Mouse (Mus musculus): ENCODE results near the gene Zfp946. TPM values are rescaled to one million over a fixed set of nuclear protein-coding genes. Genes with fewer than 3 reads are reported as not detected.
A peak's percentile ranks its signal among the peaks of the same experiment; 100 is the strongest.

Gene Zfp946
- polyA plus RNA-seq (2015; fragmentation: Nextera tagmentation; extraction: Ambion mirVana), result 34.4 and 35.8 TPM in 2 replicates

DNA sequence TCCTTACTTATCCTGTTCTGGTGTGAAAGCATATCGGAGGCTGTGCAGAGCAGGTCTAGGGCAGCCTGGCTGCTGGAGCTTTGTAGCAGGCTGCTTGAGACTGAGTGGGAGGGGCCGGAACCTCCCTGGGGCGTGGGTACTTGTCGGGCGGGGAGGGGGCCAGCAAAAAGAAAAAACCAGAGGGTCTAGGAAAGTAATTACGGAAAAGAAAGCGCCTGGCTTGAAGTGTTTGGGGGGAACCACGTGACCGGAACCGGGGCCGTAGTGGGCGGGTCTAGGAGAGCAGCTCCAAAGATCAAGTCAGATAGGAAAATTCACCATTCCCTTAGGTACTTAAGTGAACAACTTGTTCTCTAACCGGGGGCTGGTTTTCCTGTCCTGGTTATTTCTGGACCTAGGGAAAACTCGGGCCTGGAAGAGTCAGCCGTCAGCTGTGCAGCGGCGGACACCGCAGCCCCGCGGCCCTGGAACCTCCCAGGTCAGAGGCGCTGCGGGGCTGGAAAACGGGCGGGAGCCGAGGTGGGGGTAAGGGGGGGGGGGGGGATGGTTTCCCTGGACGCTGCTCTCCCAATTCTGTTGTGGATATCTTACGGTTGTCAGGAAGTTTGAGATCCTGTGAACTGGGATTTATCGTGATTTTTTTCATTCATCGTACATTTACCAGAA, at the start of gene Zfp946:
TSS of gene Zfp946 (plus strand) at position 271 of the 666 bp plus-strand sequence.
- peak; percentile 97 for ATAC-seq
- Histone ChIP-seq H3K4me2 (ENCODE audit: low read length) (peak within 1 kb of the TSS; percentile 79), H3K4me1 (ENCODE audit: control insufficient read depth, insufficient read depth, low read depth, low read length) (peaks cover 15% of the 10 kb centered on the region), H3K9ac (ENCODE audit: low read depth, low read length) (peak within 1 kb of the TSS; percentile 80), H3K4me3 (ENCODE audit: low read length) (peak within 1 kb of the TSS; percentile 60), H3K27ac (ENCODE audit: low read depth, low read length) (peak within 1 kb of the TSS; percentile 76), H3K9me3 (ENCODE audit: control insufficient read depth, low read length) (no peaks in the 10 kb centered on the region), H3K27me3 (replicated peaks; ENCODE audit: control insufficient read depth, insufficient read depth, low read length) (no peaks in the 10 kb centered on the region), H3K36me3 (ENCODE audit: control insufficient read depth, insufficient read depth, low read length) (no peaks in the 10 kb centered on the region)
- WGBS, result under 1% methylated on average over 29 of the region's 29 CpGs

DNA sequence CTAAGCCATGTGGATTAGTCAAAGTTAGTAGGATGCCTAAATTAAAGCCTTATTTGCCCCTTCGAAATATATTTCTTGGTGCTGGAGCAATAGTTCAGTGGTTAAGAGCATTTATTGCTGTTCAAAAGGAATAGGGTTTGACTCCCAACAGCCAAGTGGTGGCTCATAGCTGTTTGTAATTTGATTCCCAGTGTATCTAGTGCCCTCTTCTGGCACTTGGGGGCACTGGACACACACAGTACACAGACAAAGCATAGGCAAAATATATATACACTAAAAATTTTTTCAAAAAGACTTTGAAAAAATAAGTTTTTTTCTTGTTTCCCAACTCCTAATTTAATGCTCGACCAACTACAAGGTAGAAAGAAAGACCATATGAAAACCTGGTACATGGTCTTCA, 13.3 kb upstream of the Zfp946 start:
- Histone ChIP-seq H3K36me3 (ENCODE audit: control insufficient read depth, insufficient read depth, low read length) (no peaks in the 10 kb centered on the region), H3K4me1 (ENCODE audit: control insufficient read depth, insufficient read depth, low read depth, low read length) (no peaks in the 10 kb centered on the region), H3K9me3 (ENCODE audit: control insufficient read depth, low read length) (no peaks in the 10 kb centered on the region), H3K27ac (ENCODE audit: low read depth, low read length) (no peak overlapping the region), H3K27me3 (replicated peaks; ENCODE audit: control insufficient read depth, insufficient read depth, low read length) (no peaks in the 10 kb centered on the region), H3K4me3 (ENCODE audit: low read length) (no peak overlapping the region), H3K9ac (ENCODE audit: low read depth, low read length) (no peak overlapping the region), H3K4me2 (ENCODE audit: low read length) (no peak overlapping the region)
- no peak for ATAC-seq
- WGBS, result 82% methylated on average over 2 of the region's 2 CpGs

DNA sequence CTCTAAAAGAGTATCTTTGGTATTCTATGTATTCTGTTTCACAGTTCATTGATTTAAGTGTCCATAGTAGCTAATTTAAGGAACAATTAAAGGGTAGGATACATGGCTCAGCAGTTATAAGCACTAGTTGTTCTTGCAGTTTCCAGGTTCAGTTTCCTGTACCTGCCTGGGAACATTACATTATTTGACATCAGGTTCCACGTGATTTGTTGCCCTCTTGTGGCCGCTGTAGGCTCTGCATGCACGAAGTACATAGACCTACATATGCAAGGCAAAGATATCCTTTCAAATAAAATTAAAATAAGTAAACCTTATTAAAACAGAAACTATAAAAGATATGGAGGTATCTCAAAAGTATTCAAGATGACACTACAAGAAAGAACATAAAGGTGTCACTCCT, 6.5 kb upstream of the Zfp946 start:
- 0% methylated on average over 3 of the region's 3 CpGs for WGBS

DNA sequence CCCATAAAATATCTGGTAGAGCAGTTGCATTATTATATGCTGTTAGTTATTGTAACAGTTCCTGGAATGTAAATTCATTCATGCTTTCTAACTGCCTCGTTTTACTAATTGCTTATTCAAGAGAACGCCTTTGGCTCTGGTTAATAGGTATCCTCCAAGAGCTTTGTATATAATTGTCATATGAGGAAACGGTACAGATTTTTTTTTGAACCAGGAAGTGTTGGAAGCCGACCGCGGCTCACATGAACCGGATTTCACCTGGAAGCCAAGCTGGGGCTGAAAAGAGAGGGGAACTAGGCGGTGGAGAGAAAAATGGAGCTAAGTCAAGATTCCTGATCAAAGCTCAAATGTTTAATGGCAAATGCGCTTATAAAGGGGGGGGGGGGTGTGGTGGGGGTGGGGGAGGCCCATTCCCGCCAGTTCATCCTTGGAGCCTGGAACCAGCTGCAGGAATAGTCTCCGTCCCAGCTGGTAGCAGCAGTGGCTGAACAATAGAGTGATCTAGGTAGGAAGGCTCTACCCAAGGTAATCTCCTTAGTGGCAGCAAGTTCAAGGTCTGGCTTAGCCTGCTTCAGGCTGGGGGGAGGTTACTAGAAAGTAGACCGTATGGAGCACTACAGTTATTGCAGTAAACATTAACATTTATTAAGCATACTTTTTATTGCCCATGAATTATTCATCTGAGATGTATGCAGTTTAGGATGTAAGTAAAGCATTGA, 773 bp downstream of the Zfp946 start:
- ATAC-seq, result peak; percentile 27; the same call in 1 of the 2 replicates
- peak overlapping the region; percentile 76 for H3K27ac ChIP-seq (ENCODE audit: low read depth, low read length)
- H3K27me3 ChIP-seq (replicated peaks; ENCODE audit: control insufficient read depth, insufficient read depth, low read length), result no peaks in the 10 kb centered on the region
- H3K4me1 ChIP-seq (ENCODE audit: control insufficient read depth, insufficient read depth, low read depth, low read length), result peaks cover 15% of the 10 kb centered on the region
- H3K4me2 ChIP-seq (ENCODE audit: low read length), result peak overlapping the region; percentile 79
- peak overlapping the region; percentile 80 for H3K9ac ChIP-seq (ENCODE audit: low read depth, low read length)
- peak overlapping the region; percentile 60 for H3K4me3 ChIP-seq (ENCODE audit: low read length)
- H3K36me3 ChIP-seq (ENCODE audit: control insufficient read depth, insufficient read depth, low read length), result no peaks in the 10 kb centered on the region
- 2% methylated on average over 12 of the region's 12 CpGs for WGBS
- no peaks in the 10 kb centered on the region for H3K9me3 ChIP-seq (ENCODE audit: control insufficient read depth, low read length)

More for the DNA sequence above, 6.5 kb upstream of the Zfp946 start:
- Histone ChIP-seq H3K4me2 (ENCODE audit: low read length) (no peak overlapping the region), H3K27ac (ENCODE audit: low read depth, low read length) (no peak overlapping the region), H3K4me1 (ENCODE audit: control insufficient read depth, insufficient read depth, low read depth, low read length) (no peaks in the 10 kb centered on the region), H3K36me3 (ENCODE audit: control insufficient read depth, insufficient read depth, low read length) (no peaks in the 10 kb centered on the region), H3K9me3 (ENCODE audit: control insufficient read depth, low read length) (no peaks in the 10 kb centered on the region), H3K27me3 (replicated peaks; ENCODE audit: control insufficient read depth, insufficient read depth, low read length) (no peaks in the 10 kb centered on the region; the same call in 1 of the 2 replicates), H3K9ac (ENCODE audit: low read depth, low read length) (no peak overlapping the region), H3K4me3 (ENCODE audit: low read length) (no peak overlapping the region)
- peak; percentile 73 for ATAC-seq

DNA sequence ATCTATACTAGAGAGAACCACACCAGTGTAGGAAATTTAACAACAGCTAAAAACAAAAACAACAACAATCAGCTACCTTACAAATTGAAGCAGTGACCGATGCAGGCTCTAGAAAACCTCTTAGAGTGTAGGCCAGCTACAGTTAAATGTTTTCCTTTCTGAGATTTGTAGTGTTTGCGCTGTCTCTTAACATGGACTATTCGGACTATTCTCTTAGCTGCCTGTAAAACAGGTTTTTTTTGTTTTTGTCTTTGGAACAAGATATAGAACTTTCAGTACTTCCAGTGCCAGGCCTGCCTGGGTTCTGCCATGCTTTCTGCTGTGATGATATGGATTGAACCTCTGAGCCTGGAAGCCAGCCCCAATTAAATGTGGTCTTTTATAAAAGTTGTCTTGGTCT, 23.7 kb downstream of the Zfp946 start:
- Histone ChIP-seq H3K4me1 (ENCODE audit: control insufficient read depth, insufficient read depth, low read depth, low read length) (no peaks in the 10 kb centered on the region), H3K4me3 (ENCODE audit: low read length) (no peak overlapping the region), H3K9ac (ENCODE audit: low read depth, low read length) (no peak overlapping the region), H3K27me3 (replicated peaks; ENCODE audit: control insufficient read depth, insufficient read depth, low read length) (no peaks in the 10 kb centered on the region), H3K36me3 (ENCODE audit: control insufficient read depth, insufficient read depth, low read length) (peaks cover 24% of the 10 kb centered on the region), H3K9me3 (ENCODE audit: control insufficient read depth, low read length) (peaks cover 8% of the 10 kb centered on the region), H3K4me2 (ENCODE audit: low read length) (no peak overlapping the region), H3K27ac (ENCODE audit: low read depth, low read length) (no peak overlapping the region)
- ATAC-seq, result no peak
- WGBS, result 100% methylated on average over 3 of the region's 3 CpGs

DNA sequence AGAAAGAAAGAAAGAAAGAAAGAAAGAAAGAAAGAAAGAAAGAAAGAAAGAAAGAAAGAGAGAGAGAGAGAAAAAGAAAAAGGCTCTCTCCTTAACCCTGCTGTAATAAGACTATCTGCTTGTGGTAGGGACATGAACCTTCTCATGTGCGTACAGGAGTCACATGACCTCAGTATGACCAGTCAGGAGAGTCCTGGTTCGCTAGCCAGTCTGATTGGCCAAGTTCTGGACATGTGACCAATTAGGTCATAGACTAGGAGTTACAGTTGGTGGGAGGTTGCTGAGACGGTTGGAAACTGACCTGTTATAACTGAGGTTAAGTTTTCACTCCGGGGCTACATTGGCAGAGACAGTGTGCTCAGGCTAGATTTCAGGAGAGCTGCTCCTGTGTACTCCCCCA, 73.1 kb downstream of the Zfp946 start:
- no peak for ATAC-seq
- 79% methylated on average over 4 of the region's 4 CpGs for WGBS
- no peak overlapping the region for H3K27ac ChIP-seq (ENCODE audit: low read depth, low read length)

More for the DNA sequence above, 73.1 kb downstream of the Zfp946 start:
- Histone ChIP-seq H3K9me3 (ENCODE audit: control insufficient read depth, low read length) (peaks cover 9% of the 10 kb centered on the region; the same call in 1 of the 2 replicates), H3K36me3 (ENCODE audit: control insufficient read depth, insufficient read depth, low read length) (no peaks in the 10 kb centered on the region), H3K4me3 (ENCODE audit: low read length) (no peak overlapping the region), H3K4me1 (ENCODE audit: control insufficient read depth, insufficient read depth, low read depth, low read length) (no peaks in the 10 kb centered on the region), H3K9ac (ENCODE audit: low read depth, low read length) (no peak overlapping the region), H3K4me2 (ENCODE audit: low read length) (no peak overlapping the region), H3K27me3 (replicated peaks; ENCODE audit: control insufficient read depth, insufficient read depth, low read length) (no peaks in the 10 kb centered on the region)

Other genes starting within 250 kb of the Zfp946 start
- gene Zfp994, start 198.6 kb upstream of the Zfp946 start, polyA plus RNA-seq (2015; fragmentation: Nextera tagmentation; extraction: Ambion mirVana), result 3.6 and 4.2 TPM in 2 replicates
- gene CT030661.1, start 109.4 kb upstream of the Zfp946 start, polyA plus RNA-seq (2015; fragmentation: Nextera tagmentation; extraction: Ambion mirVana), result 10.2 and 11.4 TPM in 2 replicates
- gene Zfp944, start 62.8 kb upstream of the Zfp946 start, polyA plus RNA-seq (2015; fragmentation: Nextera tagmentation; extraction: Ambion mirVana), result 12.1 and 13.8 TPM in 2 replicates
- gene Zfp758, start 62.8 kb upstream of the Zfp946 start, polyA plus RNA-seq (2015; fragmentation: Nextera tagmentation; extraction: Ambion mirVana), result 8.6 and 9.0 TPM in 2 replicates
- not detected in 2 replicates for gene Vmn2r111, start 149.3 kb downstream of the Zfp946 start, polyA plus RNA-seq (2015; fragmentation: Nextera tagmentation; extraction: Ambion mirVana)
- not detected in 2 replicates for gene Vmn2r112, start 176.7 kb downstream of the Zfp946 start, polyA plus RNA-seq (2015; fragmentation: Nextera tagmentation; extraction: Ambion mirVana)